Mouse (Mus musculus) lung, adult 2 months (tissue): Measurements from ENCODE around the gene Rasgef1a. TPM values are rescaled to one million over a fixed set of nuclear protein-coding genes. Genes with fewer than 3 reads are reported as not detected.
A peak's percentile ranks its signal among the peaks of the same experiment; 100 is the strongest.

Source experiments
- DNase-seq: peaks from one replicate; pipeline ENCODE4 v3.0.0; 2022
- H3K4me1 ChIP-seq: fragments of 200-500 bp; 2 replicates; pipeline ENCODE4 v1.6.1; 2011; ENCODE audit warnings: low read length; ENCODE audit not compliant: control insufficient read depth, insufficient read depth
- H3K4me3 ChIP-seq: fragments of 200-500 bp; replicated peaks from 2 replicates; pipeline ENCODE3; 2011; ENCODE audit warnings: low read depth, mild to moderate bottlenecking, control low read depth, low read length; ENCODE audit errors: extremely low read depth
- CTCF ChIP-seq: fragments of 200-500 bp; IDR thresholded peaks from 2 replicates; pipeline ENCODE4 v1.5.1; 2011; ENCODE audit warnings: mild to moderate bottlenecking, low read length, control low read depth; ENCODE audit not compliant: insufficient read depth
- POLR2A ChIP-seq: fragments of 200-500 bp; IDR thresholded peaks from 2 replicates; pipeline ENCODE4 v1.6.1; 2011; ENCODE audit warnings: low read depth, mild to moderate bottlenecking, control low read depth, low read length, borderline replicate concordance; ENCODE audit errors: extremely low read depth
- WGBS: fragments of 180-500 bp; shearing (Covaris S2); methylation state at CpG from one replicate; pipeline ENCODE4 v1.1.7; 2018; 5-methylcytosine and 5-hydroxymethylcytosine counted together
- polyA plus RNA-seq: library from polyadenylated mRNA; depleted of rRNA; stranded (reverse); fragments of >200 nt; gene quantifications from 2 replicates; pipeline ENCODE4 v1.2.3, GENCODE M21; 2012

Rasgef1a gene
- polyA plus RNA-seq, 1 experiment: 57.1 TPM

- peaks cover 12% of the 10 kb centered on the region for H3K4me1 ChIP-seq
- 53% methylated on average over 7 of the region's 7 CpGs for WGBS
- TF ChIP-seq CTCF: peak; percentile 45
- TF ChIP-seq POLR2A: no peak
- DNase-seq: peak; percentile 21
- peak overlapping the region; percentile 57 for H3K4me3 ChIP-seq
Measured at GRCm38 (mm10) chr6:118067720-118068119, 56.5 kb downstream of the Rasgef1a start.

GRCm38 (mm10) chr6:118070321-118071012, 59.2 kb downstream of the Rasgef1a start:
- 43% methylated on average over 5 of the region's 5 CpGs for WGBS
- no peak for TF ChIP-seq CTCF
- no peak for TF ChIP-seq POLR2A
- peaks cover 16% of the 10 kb centered on the region for H3K4me1 ChIP-seq
- peak overlapping the region; percentile 40 for H3K4me3 ChIP-seq
- no peak for DNase-seq

GRCm38 (mm10) chr6:118071013-118071350, 59.7 kb downstream of the Rasgef1a start:
- 78% methylated on average over 4 of the region's 4 CpGs for WGBS
- no peak for TF ChIP-seq POLR2A
- TF ChIP-seq CTCF: no peak
- DNase-seq: no peak
- H3K4me3 ChIP-seq: no peak overlapping the region
- H3K4me1 ChIP-seq: peaks cover 14% of the 10 kb centered on the region

GRCm38 (mm10) chr6:118071416-118071815, 60.2 kb downstream of the Rasgef1a start:
- 57% methylated on average over 3 of the region's 3 CpGs for WGBS
- TF ChIP-seq POLR2A (no peak), CTCF (no peak)
- Histone ChIP-seq H3K4me1 (peaks cover 14% of the 10 kb centered on the region), H3K4me3 (no peak overlapping the region)
- no peak for DNase-seq

- DNase-seq: no peak
- no peak for TF ChIP-seq POLR2A
- TF ChIP-seq CTCF: no peak
- peaks cover 20% of the 10 kb centered on the region for H3K4me1 ChIP-seq
- H3K4me3 ChIP-seq: no peak overlapping the region
- 48% methylated on average over 1 of the region's 1 CpGs for WGBS
Measured at GRCm38 (mm10) chr6:118072176-118072575, 60.9 kb downstream of the Rasgef1a start.

GRCm38 (mm10) chr6:118074151-118074550, 62.9 kb downstream of the Rasgef1a start:
- TF ChIP-seq POLR2A (no peak), CTCF (no peak)
- DNase-seq: no peak
- Histone ChIP-seq H3K4me3 (no peak overlapping the region), H3K4me1 (peaks cover 32% of the 10 kb centered on the region)
- WGBS: 37% methylated on average over 3 of the region's 3 CpGs

- TF ChIP-seq POLR2A (no peak), CTCF (no peak)
- Histone ChIP-seq H3K4me3 (no peak overlapping the region), H3K4me1 (peaks cover 25% of the 10 kb centered on the region)
- no peak for DNase-seq
- WGBS: 53% methylated on average over 3 of the region's 3 CpGs
Measured at GRCm38 (mm10) chr6:118076256-118076655, 65.0 kb downstream of the Rasgef1a start.

GRCm38 (mm10) chr6:118076748-118077147, 65.5 kb downstream of the Rasgef1a start:
- DNase-seq: no peak
- H3K4me3 ChIP-seq: no peak overlapping the region
- 73% methylated on average over 8 of the region's 8 CpGs for WGBS
- TF ChIP-seq POLR2A (no peak), CTCF (no peak)
- peaks cover 25% of the 10 kb centered on the region for H3K4me1 ChIP-seq

- no peak for DNase-seq
- no peak for TF ChIP-seq CTCF
- no peak for TF ChIP-seq POLR2A
- WGBS: 37% methylated on average over 7 of the region's 7 CpGs
Measured at GRCm38 (mm10) chr6:118077421-118077820, 66.2 kb downstream of the Rasgef1a start.

GRCm38 (mm10) chr6:118078751-118079150, 67.5 kb downstream of the Rasgef1a start:
- DNase-seq: peak; percentile 2
- H3K4me3 ChIP-seq: no peak overlapping the region
- peaks cover 21% of the 10 kb centered on the region for H3K4me1 ChIP-seq
- no peak for TF ChIP-seq POLR2A
- TF ChIP-seq CTCF: no peak
- 55% methylated on average over 10 of the region's 10 CpGs for WGBS

More at GRCm38 (mm10) chr6:118077421-118077820, 66.2 kb downstream of the Rasgef1a start:
- Histone ChIP-seq H3K4me1 (peaks cover 25% of the 10 kb centered on the region), H3K4me3 (no peak overlapping the region)

- peak; percentile 1 for DNase-seq
- TF ChIP-seq POLR2A (no peak), CTCF (no peak)
- WGBS: 72% methylated on average over 3 of the region's 3 CpGs
Measured at GRCm38 (mm10) chr6:118079292-118079691, 68.1 kb downstream of the Rasgef1a start.

More at GRCm38 (mm10) chr6:118079292-118079691, 68.1 kb downstream of the Rasgef1a start:
- peaks cover 21% of the 10 kb centered on the region for H3K4me1 ChIP-seq
- H3K4me3 ChIP-seq: no peak overlapping the region
